In the genomic region with DNA sequence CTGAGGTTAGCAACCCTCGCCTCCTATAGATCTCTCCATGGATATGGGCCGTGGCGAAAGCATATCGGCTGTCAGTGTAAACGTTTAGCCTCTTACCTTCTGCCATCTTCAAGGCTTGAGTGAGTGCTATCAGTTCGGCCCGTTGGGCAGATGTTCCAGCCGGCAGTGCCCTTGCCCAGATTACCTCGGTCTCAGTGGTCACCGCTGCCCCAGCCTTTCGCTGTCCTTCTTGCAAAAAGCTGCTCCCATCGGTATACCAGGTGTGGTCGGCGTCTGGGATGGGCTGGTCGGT, we compare ENCODE assay signal across 7 mouse cellular contexts. TPM values are rescaled to one million over a fixed set of nuclear protein-coding genes. Genes with fewer than 3 reads are reported as not detected.
"Had no signal": no experiment of that assay in that cellular context is flagged by ENCODE, and none has a peak within 500 bp of the region (broad histone marks: within the 10 kb centered on the region; RNA-seq: fewer than 3 reads in every experiment).

No protein-coding gene starts in this region.

RNA-seq across cellular contexts. Expression of a gene that starts 18.4 kb away (rescaled TPM):
- total RNA-seq: neutrophil, adult 5-6 weeks had no signal

RNA-seq across cellular contexts. Expression of a gene that starts 22.8 kb away (rescaled TPM):
- total RNA-seq: neutrophil, adult 5-6 weeks had no signal
- polyA plus RNA-seq: small intestine, adult 2 months; spleen, adult 2 months; stomach, embryonic 15.5 days; stomach, embryonic 16.5 days; stomach, postnatal 0 days; urinary bladder, adult 2 months had no signal
